Mouse (Mus musculus): ENCODE data around the gene Enpep. TPM values are rescaled to one million over a fixed set of nuclear protein-coding genes. Genes with fewer than 3 reads are reported as not detected.
A peak's percentile ranks its signal among the peaks of the same experiment; 100 is the strongest.

Enpep gene
- polyA plus RNA-seq, 1 experiment from 2014 or later = 2.7 TPM

- 51% methylated on average over 9 of the region's 9 CpGs for WGBS (ENCODE audit: insufficient replicate concordance)
- Histone ChIP-seq H3K9ac (no peak overlapping the region), H3K4me1 (no peaks in the 10 kb centered on the region), H3K36me3 (no peaks in the 10 kb centered on the region), H3K27ac (no peak overlapping the region), H3K27me3 (replicated peaks) (no peaks in the 10 kb centered on the region), H3K4me2 (no peak overlapping the region), H3K4me3 (no peak overlapping the region), H3K9me3 (replicated peaks) (no peaks in the 10 kb centered on the region)
- no peak for ATAC-seq
These were observed 23.6 kb downstream of the Enpep start for GRCm38 (mm10) chr3:129308876-129309275.

- no peaks in the 10 kb centered on the region for H3K9me3 ChIP-seq (replicated peaks)
- H3K4me2 ChIP-seq = no peak overlapping the region
- WGBS (ENCODE audit: insufficient replicate concordance) = 30% methylated on average over 10 of the region's 10 CpGs
- no peaks in the 10 kb centered on the region for H3K4me1 ChIP-seq
- H3K9ac ChIP-seq = no peak overlapping the region
- H3K36me3 ChIP-seq = no peaks in the 10 kb centered on the region
- ATAC-seq = no peak
- H3K4me3 ChIP-seq = no peak overlapping the region
- no peaks in the 10 kb centered on the region for H3K27me3 ChIP-seq (replicated peaks)
- H3K27ac ChIP-seq = no peak overlapping the region
These were observed 24.3 kb downstream of the Enpep start for GRCm38 (mm10) chr3:129308102-129308752.

DNA sequence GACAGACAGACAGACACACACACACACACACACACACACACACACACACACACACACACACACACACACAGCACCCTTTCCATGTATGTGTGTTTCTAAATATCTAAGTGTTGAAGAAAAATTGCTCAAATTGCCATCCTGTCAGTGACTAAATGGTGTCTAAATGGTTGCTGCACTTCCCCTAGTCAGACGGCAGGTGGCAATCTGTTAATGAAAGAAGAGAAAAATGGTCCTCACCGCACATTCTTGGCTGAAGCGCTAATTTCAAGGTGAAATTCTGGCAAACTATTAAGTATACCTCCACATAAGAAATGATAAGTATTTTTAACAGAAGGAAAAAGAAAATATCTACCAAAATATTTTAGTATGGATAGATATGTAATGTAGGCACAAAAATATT, 28.6 kb downstream of the Enpep start:
- Histone ChIP-seq H3K4me3 (no peak overlapping the region), H3K36me3 (no peaks in the 10 kb centered on the region), H3K4me2 (no peak overlapping the region), H3K9me3 (replicated peaks) (no peaks in the 10 kb centered on the region), H3K27me3 (replicated peaks) (no peaks in the 10 kb centered on the region), H3K9ac (no peak overlapping the region), H3K27ac (no peak overlapping the region), H3K4me1 (no peaks in the 10 kb centered on the region)
- 16% methylated on average over 3 of the region's 3 CpGs for WGBS (ENCODE audit: insufficient replicate concordance)
- ATAC-seq = no peak

GRCm38 (mm10) chr3:129299874-129300273, 32.6 kb downstream of the Enpep start:
- 52% methylated on average over 1 of the region's 1 CpGs for WGBS (ENCODE audit: insufficient replicate concordance)
- no peak overlapping the region for H3K9ac ChIP-seq
- H3K27me3 ChIP-seq (replicated peaks) = no peaks in the 10 kb centered on the region
- H3K36me3 ChIP-seq = no peaks in the 10 kb centered on the region
- H3K4me3 ChIP-seq = no peak overlapping the region
- H3K4me1 ChIP-seq = no peaks in the 10 kb centered on the region
- no peak overlapping the region for H3K4me2 ChIP-seq
- H3K27ac ChIP-seq = no peak overlapping the region
- no peaks in the 10 kb centered on the region for H3K9me3 ChIP-seq (replicated peaks)
- ATAC-seq = no peak

DNA sequence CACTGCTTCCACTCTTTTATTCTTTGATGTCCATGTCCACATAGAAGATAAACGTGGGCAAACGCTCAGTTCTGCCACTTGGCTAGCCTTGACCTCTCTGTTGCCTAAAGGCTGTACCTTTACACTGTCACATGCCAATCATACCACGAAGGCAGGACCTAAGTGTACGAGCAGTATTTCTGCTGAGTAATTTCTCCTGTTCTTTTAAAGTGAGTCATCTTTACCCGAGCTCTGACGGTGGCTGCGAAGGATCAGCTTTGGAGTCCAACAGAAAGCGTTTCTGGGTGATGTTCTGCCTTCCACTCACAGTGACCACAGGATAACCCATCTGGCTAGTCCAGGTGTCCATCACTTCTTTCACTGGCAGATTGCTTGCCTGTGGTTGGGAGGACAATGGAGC, 33.9 kb downstream of the Enpep start:
- H3K27me3 ChIP-seq (replicated peaks) = no peaks in the 10 kb centered on the region
- H3K36me3 ChIP-seq = no peaks in the 10 kb centered on the region
- H3K4me3 ChIP-seq = no peak overlapping the region
- no peaks in the 10 kb centered on the region for H3K4me1 ChIP-seq
- H3K9me3 ChIP-seq (replicated peaks) = no peaks in the 10 kb centered on the region
- no peak overlapping the region for H3K4me2 ChIP-seq
- 63% methylated on average over 8 of the region's 8 CpGs for WGBS (ENCODE audit: insufficient replicate concordance)
- H3K27ac ChIP-seq = no peak overlapping the region
- no peak for ATAC-seq
- H3K9ac ChIP-seq = no peak overlapping the region

DNA sequence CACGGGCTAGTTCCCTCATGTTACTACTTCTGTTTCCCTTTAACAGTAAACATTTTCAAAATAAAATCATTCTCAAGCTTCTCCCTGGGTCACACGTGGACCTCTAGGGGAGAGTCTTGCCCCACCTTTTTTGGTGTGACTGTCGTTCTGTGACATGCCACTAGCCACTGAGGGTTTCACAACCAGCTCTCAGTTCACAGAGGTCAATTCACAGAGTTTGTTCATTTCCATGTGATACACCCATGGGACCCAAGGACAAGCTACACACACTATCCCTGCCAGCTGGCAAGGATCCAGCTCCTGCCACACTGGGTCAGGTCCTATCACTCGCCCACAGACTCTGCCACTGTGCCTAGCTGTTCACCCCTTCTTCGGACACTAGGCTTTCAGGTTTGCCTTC, 35.5 kb downstream of the Enpep start:
- Histone ChIP-seq H3K4me2 (no peak overlapping the region), H3K36me3 (no peaks in the 10 kb centered on the region), H3K4me3 (no peak overlapping the region), H3K9ac (no peak overlapping the region), H3K4me1 (no peaks in the 10 kb centered on the region), H3K27me3 (replicated peaks) (no peaks in the 10 kb centered on the region), H3K9me3 (replicated peaks) (no peaks in the 10 kb centered on the region), H3K27ac (no peak overlapping the region)
- WGBS (ENCODE audit: insufficient replicate concordance) = 42% methylated on average over 5 of the region's 5 CpGs
- ATAC-seq = peak; percentile 77

- Histone ChIP-seq H3K36me3 (no peaks in the 10 kb centered on the region), H3K4me3 (no peak overlapping the region), H3K27me3 (replicated peaks) (no peaks in the 10 kb centered on the region), H3K4me2 (no peak overlapping the region), H3K9me3 (replicated peaks) (no peaks in the 10 kb centered on the region), H3K4me1 (no peaks in the 10 kb centered on the region), H3K27ac (no peak overlapping the region), H3K9ac (no peak overlapping the region)
- WGBS (ENCODE audit: insufficient replicate concordance) = 43% methylated on average over 2 of the region's 2 CpGs
- ATAC-seq = no peak
These were observed 36.6 kb downstream of the Enpep start for GRCm38 (mm10) chr3:129295883-129296282.

GRCm38 (mm10) chr3:129289536-129289935, 43.0 kb downstream of the Enpep start:
- no peaks in the 10 kb centered on the region for H3K27me3 ChIP-seq (replicated peaks)
- no peaks in the 10 kb centered on the region for H3K4me1 ChIP-seq
- no peak for ATAC-seq
- H3K36me3 ChIP-seq = no peaks in the 10 kb centered on the region
- H3K9ac ChIP-seq = no peak overlapping the region
- no peaks in the 10 kb centered on the region for H3K9me3 ChIP-seq (replicated peaks)
- H3K4me3 ChIP-seq = no peak overlapping the region
- no peak overlapping the region for H3K27ac ChIP-seq
- 53% methylated on average over 8 of the region's 8 CpGs for WGBS (ENCODE audit: insufficient replicate concordance)
- no peak overlapping the region for H3K4me2 ChIP-seq

DNA sequence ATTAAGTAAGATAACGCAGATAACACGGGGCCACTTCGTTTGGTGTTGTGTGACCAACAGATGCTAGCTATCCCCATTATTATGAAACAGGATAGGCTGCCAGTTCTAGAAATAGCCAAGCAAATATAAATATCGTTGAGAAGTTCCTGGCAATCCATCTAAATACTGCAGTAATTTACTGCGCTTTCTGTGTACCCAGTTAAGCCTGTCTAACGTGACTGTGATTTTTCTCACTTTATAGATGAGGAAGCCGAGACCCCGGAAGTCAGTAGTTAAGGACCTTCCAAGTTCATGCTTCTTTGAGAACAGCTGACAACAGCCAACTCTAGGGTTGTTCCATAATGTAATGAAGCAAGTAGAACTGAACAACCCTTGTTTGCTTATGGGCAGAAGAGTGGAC, 45.4 kb downstream of the Enpep start:
- H3K9ac ChIP-seq = no peak overlapping the region
- no peak overlapping the region for H3K4me3 ChIP-seq
- WGBS (ENCODE audit: insufficient replicate concordance) = 65% methylated on average over 8 of the region's 8 CpGs
- H3K27me3 ChIP-seq (replicated peaks) = no peaks in the 10 kb centered on the region
- H3K27ac ChIP-seq = no peak overlapping the region
- H3K4me1 ChIP-seq = no peaks in the 10 kb centered on the region
- no peak for ATAC-seq
- no peak overlapping the region for H3K4me2 ChIP-seq
- H3K9me3 ChIP-seq (replicated peaks) = no peaks in the 10 kb centered on the region
- no peaks in the 10 kb centered on the region for H3K36me3 ChIP-seq

DNA sequence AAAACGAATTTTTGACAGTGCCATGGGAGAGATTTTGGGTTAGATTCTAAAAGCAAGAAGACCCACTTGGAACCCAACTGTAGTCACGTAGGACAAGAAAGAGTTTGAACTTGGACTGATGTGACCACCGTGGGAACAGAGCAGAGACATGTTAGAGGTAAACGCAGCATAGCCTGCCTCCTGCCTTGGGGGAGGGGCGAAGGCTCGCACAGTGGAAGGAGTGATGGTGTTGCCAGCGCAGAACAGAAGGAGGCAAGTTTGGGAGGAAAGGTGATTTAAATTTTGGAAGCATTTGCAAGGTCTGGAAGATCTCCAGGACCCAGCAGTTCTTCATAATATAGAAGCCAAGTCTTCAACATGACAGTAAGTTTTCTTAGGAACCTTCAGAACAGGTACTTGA, 46.1 kb downstream of the Enpep start:
- no peak for ATAC-seq
- H3K36me3 ChIP-seq = no peaks in the 10 kb centered on the region
- 58% methylated on average over 7 of the region's 7 CpGs for WGBS (ENCODE audit: insufficient replicate concordance)

GRCm38 (mm10) chr3:129284326-129284725, 48.2 kb downstream of the Enpep start:
- Histone ChIP-seq H3K36me3 (no peaks in the 10 kb centered on the region), H3K9me3 (replicated peaks) (no peaks in the 10 kb centered on the region), H3K4me1 (no peaks in the 10 kb centered on the region), H3K27me3 (replicated peaks) (no peaks in the 10 kb centered on the region), H3K4me2 (no peak overlapping the region), H3K27ac (no peak overlapping the region), H3K9ac (no peak overlapping the region), H3K4me3 (no peak overlapping the region)
- 61% methylated on average over 5 of the region's 5 CpGs for WGBS (ENCODE audit: insufficient replicate concordance)
- ATAC-seq = no peak

More for the DNA sequence above, 46.1 kb downstream of the Enpep start:
- no peak overlapping the region for H3K27ac ChIP-seq
- H3K27me3 ChIP-seq (replicated peaks) = no peaks in the 10 kb centered on the region
- H3K4me3 ChIP-seq = no peak overlapping the region
- H3K9ac ChIP-seq = no peak overlapping the region
- H3K4me2 ChIP-seq = no peak overlapping the region
- H3K4me1 ChIP-seq = no peaks in the 10 kb centered on the region
- H3K9me3 ChIP-seq (replicated peaks) = no peaks in the 10 kb centered on the region

DNA sequence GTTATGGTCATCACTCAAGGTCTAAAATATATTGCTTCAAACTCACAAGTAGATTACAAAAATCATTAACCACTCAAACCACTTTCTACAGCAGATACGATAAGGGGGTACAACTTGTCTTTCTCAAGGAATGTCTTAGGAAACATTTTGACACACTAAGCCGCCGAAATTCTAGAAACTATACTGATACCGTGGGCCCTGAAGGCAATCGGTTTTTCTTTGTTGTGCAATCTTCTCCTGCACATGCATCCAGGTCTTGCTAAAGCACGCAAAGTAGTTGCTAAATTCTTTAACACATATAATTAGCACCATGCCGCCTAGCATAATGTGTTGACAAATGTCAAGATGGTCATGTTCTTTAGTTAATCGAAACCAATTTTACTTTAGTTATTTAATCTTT, 53.1 kb downstream of the Enpep start:
- Histone ChIP-seq H3K27ac (no peak overlapping the region), H3K27me3 (replicated peaks) (no peaks in the 10 kb centered on the region), H3K9me3 (replicated peaks) (no peaks in the 10 kb centered on the region), H3K4me3 (no peak overlapping the region), H3K9ac (no peak overlapping the region), H3K36me3 (no peaks in the 10 kb centered on the region), H3K4me2 (no peak overlapping the region), H3K4me1 (no peaks in the 10 kb centered on the region)
- ATAC-seq = no peak
- WGBS (ENCODE audit: insufficient replicate concordance) = 70% methylated on average over 8 of the region's 8 CpGs

- no peaks in the 10 kb centered on the region for H3K9me3 ChIP-seq (replicated peaks)
- no peak overlapping the region for H3K4me3 ChIP-seq
- H3K9ac ChIP-seq = no peak overlapping the region
- H3K27me3 ChIP-seq (replicated peaks) = no peaks in the 10 kb centered on the region
- 62% methylated on average over 6 of the region's 6 CpGs for WGBS (ENCODE audit: insufficient replicate concordance)
- H3K27ac ChIP-seq = no peak overlapping the region
- H3K36me3 ChIP-seq = no peaks in the 10 kb centered on the region
- H3K4me1 ChIP-seq = no peaks in the 10 kb centered on the region
- ATAC-seq = no peak
- H3K4me2 ChIP-seq = no peak overlapping the region
These were observed 59.2 kb downstream of the Enpep start for GRCm38 (mm10) chr3:129273156-129273831.
